Comparison of ENCODE assay signal across 9 mouse cellular contexts in genomic region chr2:115938926-115939563, GRCm38 (mm10).
DNase-seq lines count a peak whose midpoint lies in the region; ATAC-seq lines count a peak whose summit lies in the region.
"Had no signal": no experiment of that assay in that cellular context is flagged by ENCODE, and none has a peak within 500 bp of the region (broad histone marks: within the 10 kb centered on the region; RNA-seq: fewer than 3 reads in every experiment).

No protein-coding gene starts in this region.

- H3K36me3 ChIP-seq in intestine, embryonic 14.5 days (ENCODE audit: control insufficient read depth, insufficient read depth, low read length), result 0 out of 2 replicates have a peak, but pooled peaks cover 9% of the 10 kb centered on the region
- no peaks in the 10 kb centered on the region for H3K36me3 ChIP-seq in intestine, embryonic 15.5 days

- no peak for DNase-seq in intestine, embryonic 14.5 days (ENCODE audit: low spot score)
- peak; percentile 76 for DNase-seq in adrenal gland, postnatal 25 days
- DNase-seq in frontal cortex, postnatal 10 days (ENCODE audit: low spot score in 2 of 2), result peak; percentile 34 to 58
- DNase-seq in layer of hippocampus, adult 18-20 months (ENCODE audit: low spot score in 2 of 2), result peak; percentile 14 to 25
- DNase-seq in right cerebral cortex, adult 18-20 months, result peak; percentile 52
- DNase-seq in retina, postnatal 1 day, result no peak

- H3K4me3 ChIP-seq in intestine, embryonic 14.5 days (ENCODE audit: low read depth, low read length), result no peak overlapping the region
- H3K4me3 ChIP-seq in intestine, embryonic 15.5 days (replicated peaks), result no peak overlapping the region
- H3K4me3 ChIP-seq: embryonic facial prominence, embryonic 12.5 days had no signal

- 0 out of 2 replicates have a peak, but pooled peaks have one; percentile 50 for ATAC-seq in intestine, embryonic 14.5 days (replicated peaks; ENCODE audit: low FRiP score, low TSS enrichment, low read depth)
- no peak; the same call in 1 of the 2 replicates for ATAC-seq in intestine, embryonic 15.5 days
- ATAC-seq in erythroid progenitor cell, adult 5-6 weeks (replicated peaks; ENCODE audit: low FRiP score, poor library complexity, severe bottlenecking), result no peak

- no peaks in the 10 kb centered on the region for H3K27me3 ChIP-seq in intestine, embryonic 14.5 days (replicated peaks; ENCODE audit: control insufficient read depth, insufficient read depth, low read length)
- H3K27me3 ChIP-seq in intestine, embryonic 15.5 days (replicated peaks), result no peaks in the 10 kb centered on the region
- H3K27me3 ChIP-seq: embryonic facial prominence, embryonic 12.5 days had no signal

- H3K4me1 ChIP-seq in intestine, embryonic 14.5 days (replicated peaks; ENCODE audit: control insufficient read depth, insufficient read depth, low read length), result peaks cover 4% of the 10 kb centered on the region; the same call in 1 of the 2 replicates
- H3K4me1 ChIP-seq in intestine, embryonic 15.5 days (replicated peaks), result no peaks in the 10 kb centered on the region
- H3K4me1 ChIP-seq: embryonic facial prominence, embryonic 12.5 days had no signal

- no peak overlapping the region for H3K27ac ChIP-seq in intestine, embryonic 14.5 days (ENCODE audit: low read depth)
- H3K27ac ChIP-seq in intestine, embryonic 15.5 days, result no peak overlapping the region
- H3K27ac ChIP-seq: embryonic facial prominence, embryonic 12.5 days had no signal

- WGBS in intestine, embryonic 14.5 days, result 63% methylated on average over 8 of the region's 8 CpGs
- 57% methylated on average over 8 of the region's 8 CpGs for WGBS in intestine, embryonic 15.5 days

- H3K9me3 ChIP-seq in intestine, embryonic 14.5 days (ENCODE audit: control insufficient read depth, low read length), result no peaks in the 10 kb centered on the region
- no peaks in the 10 kb centered on the region for H3K9me3 ChIP-seq in intestine, embryonic 15.5 days
- H3K9me3 ChIP-seq: embryonic facial prominence, embryonic 12.5 days had no signal

- H3K9ac ChIP-seq in intestine, embryonic 14.5 days (ENCODE audit: low read length), result no peak overlapping the region
- H3K9ac ChIP-seq in intestine, embryonic 15.5 days, result no peak overlapping the region
- H3K9ac ChIP-seq: embryonic facial prominence, embryonic 12.5 days had no signal

- H3K4me2 ChIP-seq in intestine, embryonic 14.5 days (ENCODE audit: low read length), result no peak overlapping the region
- no peak overlapping the region for H3K4me2 ChIP-seq in intestine, embryonic 15.5 days (replicated peaks)
- H3K4me2 ChIP-seq: embryonic facial prominence, embryonic 12.5 days had no signal

Comparison
In these comparisons a context has a peak if more than half of its experiments do, and no peak if none do; other contexts are left out.
1. DNase-seq: peak in adrenal gland, postnatal 25 days (single experiment), frontal cortex, postnatal 10 days (2 of 2), layer of hippocampus, adult 18-20 months (2 of 2) and right cerebral cortex, adult 18-20 months (single experiment); none in intestine, embryonic 14.5 days (single experiment) and retina, postnatal 1 day (single experiment).